Mouse (Mus musculus) liver, adult 2 months (tissue): Measurements from ENCODE around the gene Gm9508. TPM values are rescaled to one million over a fixed set of nuclear protein-coding genes. Genes with fewer than 3 reads are reported as not detected.
"Not testable (repeated sequence)": the region's sequence is repeated elsewhere in the genome, so short reads cannot be mapped to it uniquely, and the experiment has no call there.

ENCODE experiments used
- DNase-seq: peaks from one replicate; pipeline ENCODE4 v3.0.0-alpha.2; 2011; ENCODE audit warnings: low read depth, low spot score; ENCODE audit errors: extremely low read depth
- H3K27ac ChIP-seq: fragments of 200-500 bp; replicated peaks from 2 replicates; pipeline ENCODE4 v1.5.1; 2012; ENCODE audit warnings: low read depth, mild to moderate bottlenecking, control low read depth, inconsistent platforms, low read length; ENCODE audit not compliant: insufficient read depth
- H3K27me3 ChIP-seq: fragments of 200-500 bp; 2 replicates; pipeline ENCODE4 v1.6.1; 2012; ENCODE audit warnings: mild to moderate bottlenecking, moderate library complexity, low read length, inconsistent platforms; ENCODE audit not compliant: control insufficient read depth, insufficient read depth
- H3K36me3 ChIP-seq: fragments of 200-500 bp; 2 replicates; pipeline ENCODE4 v1.6.1; 2012; ENCODE audit warnings: low read length, inconsistent platforms; ENCODE audit not compliant: control insufficient read depth, insufficient read depth
- H3K4me1 ChIP-seq: fragments of 200-500 bp; 2 replicates; pipeline ENCODE4 v1.6.1; 2011; ENCODE audit warnings: low read length; ENCODE audit not compliant: control insufficient read depth, insufficient read depth
- H3K4me3 ChIP-seq: fragments of 200-500 bp; 2 replicates; pipeline ENCODE4 v1.5.1; 2011; ENCODE audit warnings: low read depth, mild to moderate bottlenecking, control low read depth, low read length, moderate library complexity; ENCODE audit not compliant: insufficient read depth
- H3K79me2 ChIP-seq: fragments of 200-500 bp; 2 replicates; pipeline ENCODE4 v1.6.1; 2012; ENCODE audit warnings: inconsistent platforms, mild to moderate bottlenecking, low read length, moderate library complexity; ENCODE audit not compliant: control insufficient read depth, insufficient read depth
- H3K9ac ChIP-seq: fragments of 200-500 bp; 2 replicates; pipeline ENCODE4 v1.6.1; 2012; ENCODE audit warnings: low read depth, mild to moderate bottlenecking, control low read depth, inconsistent platforms, low read length
- CTCF ChIP-seq: fragments of 200-500 bp; IDR thresholded peaks from 2 replicates; pipeline ENCODE4 v1.5.1; 2011; ENCODE audit warnings: low read depth, low read length, control low read depth
- POLR2A ChIP-seq: fragments of 200-500 bp; IDR thresholded peaks from 2 replicates; pipeline ENCODE4 v1.6.1; 2011; ENCODE audit warnings: low read length, control low read depth; ENCODE audit not compliant: insufficient read depth; ENCODE audit errors: extremely low read depth
- WGBS: fragments of 180-500 bp; shearing (Covaris S2); methylation state at CpG from one replicate; pipeline ENCODE4 v1.1.7; 2018; 5-methylcytosine and 5-hydroxymethylcytosine counted together
- polyA plus RNA-seq: library from polyadenylated mRNA; depleted of rRNA; stranded (reverse); fragments of >200 nt; gene quantifications from 2 replicates; pipeline ENCODE4 v1.2.3, GENCODE M21; 2012; rRNA removed
- total RNA-seq: library from RNA; depleted of rRNA; stranded (reverse); fragments of >200 nt; gene quantifications from 2 replicates; pipeline ENCODE4 v1.2.3, GENCODE M21; 2014; rRNA removed

Gm9508 gene
- total RNA-seq (not detected in 2 replicates), polyA plus RNA-seq (not detected in 2 replicates)

GRCm38 (mm10) chr10:77697133-77697532 is at the start of gene Gm9508:
TSS of gene Gm9508 (minus strand) at chr10:77697233.
- TF ChIP-seq CTCF = no peak
- TF ChIP-seq POLR2A = no peak
- WGBS = 48% methylated on average over 4 of the region's 4 CpGs
- H3K4me1 ChIP-seq = peaks cover 2% of the 10 kb centered on the region; the same call in 1 of the 2 replicates

DNA sequence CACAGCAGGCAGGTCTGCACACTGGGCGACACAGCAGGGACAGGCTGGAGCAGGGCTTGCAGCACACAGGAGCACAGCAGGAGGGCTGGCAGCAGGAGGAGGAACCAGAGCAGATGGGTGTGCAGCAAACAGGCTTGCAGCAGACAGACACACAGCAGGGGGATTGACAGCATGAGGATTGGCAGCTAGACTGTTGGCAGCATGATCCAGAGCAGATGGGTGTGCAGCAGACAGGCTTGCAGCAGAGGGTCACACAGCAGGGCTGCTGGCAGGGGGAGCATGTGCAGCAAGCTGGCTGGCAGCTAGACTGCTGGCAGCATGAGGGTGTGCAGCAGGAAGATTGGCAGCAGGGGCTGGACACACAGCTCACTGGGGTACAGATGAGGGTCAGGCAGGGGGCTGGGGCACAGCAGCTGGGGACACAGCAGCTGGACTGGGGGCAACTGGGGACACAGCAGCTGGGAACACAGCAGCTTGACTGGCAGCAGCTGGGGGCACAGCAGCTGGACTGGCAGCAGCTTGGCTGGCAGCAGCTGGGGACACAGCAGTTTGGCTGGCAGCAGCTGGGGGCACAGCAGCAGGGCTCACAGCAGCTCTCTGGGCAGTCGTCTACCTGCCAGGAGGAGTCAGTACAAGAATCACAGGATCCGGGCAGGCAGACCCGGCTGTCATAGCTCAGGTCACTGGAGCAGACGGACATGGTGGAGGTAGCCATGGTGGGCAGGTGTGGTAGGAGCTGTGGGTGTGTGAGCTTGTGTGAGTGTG is 45.1 kb upstream of the Gm9508 start, which contains the start of gene Gm18596:
Gene Gm18596, minus strand, starts transcription at position 715 of the 765 bp plus-strand sequence.
- H3K36me3 ChIP-seq, H3K79me2 ChIP-seq, H3K27ac ChIP-seq, H3K4me3 ChIP-seq, H3K27me3 ChIP-seq, H3K4me1 ChIP-seq, DNase-seq, H3K9ac ChIP-seq: not testable (repeated sequence)
- 67% methylated on average over 5 of the region's 5 CpGs for WGBS

More at GRCm38 (mm10) chr10:77697133-77697532, at the start of gene Gm9508:
- DNase-seq = no peak
- H3K4me3 ChIP-seq = no peak within 1 kb of the TSS
- no peak within 1 kb of the TSS for H3K9ac ChIP-seq
- H3K36me3 ChIP-seq = no peaks in the 10 kb centered on the region
- no peak within 1 kb of the TSS for H3K27ac ChIP-seq
- no peaks in the 10 kb centered on the region for H3K79me2 ChIP-seq
- peaks cover 2% of the 10 kb centered on the region; the same call in 1 of the 2 replicates for H3K27me3 ChIP-seq

GRCm38 (mm10) chr10:77738929-77739328 is 41.9 kb upstream of the Gm9508 start:
- Histone ChIP-seq H3K4me1 (no peaks in the 10 kb centered on the region), H3K4me3 (no peak overlapping the region), H3K27me3 (no peaks in the 10 kb centered on the region), H3K27ac (no peak overlapping the region), H3K79me2 (no peaks in the 10 kb centered on the region), H3K9ac (no peak overlapping the region), H3K36me3 (no peaks in the 10 kb centered on the region)
- no peak for DNase-seq
- 75% methylated on average over 4 of the region's 4 CpGs for WGBS
- TF ChIP-seq CTCF (no peak), POLR2A (no peak)

DNA sequence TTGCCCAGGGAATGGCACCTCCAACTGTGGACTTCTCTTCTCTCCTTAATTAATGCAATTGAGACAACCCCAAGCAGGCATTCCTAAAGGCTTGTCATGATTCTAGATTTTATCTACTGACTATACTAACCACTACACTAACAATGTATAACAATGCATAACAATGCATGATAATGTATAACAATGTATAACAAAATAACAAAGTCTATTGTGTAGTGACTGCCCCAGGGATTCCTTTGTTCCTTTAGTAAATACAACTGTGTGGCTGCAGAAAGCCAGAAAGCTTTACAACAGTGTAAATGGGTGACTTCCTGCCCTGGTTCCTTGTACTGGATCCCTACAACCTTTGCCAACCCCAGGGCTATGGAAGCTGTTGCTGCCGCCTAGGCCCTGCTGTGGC is 38.9 kb upstream of the Gm9508 start:
- Histone ChIP-seq H3K79me2 (no peaks in the 10 kb centered on the region), H3K36me3 (no peaks in the 10 kb centered on the region), H3K27ac (no peak overlapping the region), H3K4me1 (no peaks in the 10 kb centered on the region), H3K9ac (no peak overlapping the region), H3K4me3 (no peak overlapping the region), H3K27me3 (no peaks in the 10 kb centered on the region)
- no peak for DNase-seq
- WGBS = 100% methylated on average over 1 of the region's 1 CpGs
- TF ChIP-seq POLR2A (no peak), CTCF (no peak)

DNA sequence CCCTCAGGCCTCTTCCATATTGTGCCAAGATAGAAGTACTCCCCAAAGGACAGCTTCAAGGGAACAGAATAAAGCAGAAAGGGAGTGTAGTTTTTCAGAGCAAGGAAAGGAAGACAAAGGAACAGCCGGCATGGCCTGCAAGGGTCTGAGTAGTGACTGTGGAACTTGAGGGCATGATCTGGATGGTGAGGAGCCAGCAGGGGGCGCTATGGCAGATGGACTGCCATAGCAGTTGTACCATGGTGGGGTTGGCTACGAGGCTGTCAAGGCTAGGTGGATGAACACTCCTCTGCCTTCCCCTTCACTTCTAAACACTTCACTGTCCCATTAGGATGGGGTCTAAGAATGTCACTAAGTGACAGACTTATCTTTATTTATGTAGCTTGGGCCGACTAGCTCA is 32.2 kb upstream of the Gm9508 start:
- no peak overlapping the region for H3K4me3 ChIP-seq
- no peak overlapping the region for H3K9ac ChIP-seq
- H3K4me1 ChIP-seq = no peaks in the 10 kb centered on the region
- no peaks in the 10 kb centered on the region for H3K79me2 ChIP-seq
- peak; percentile 67 for TF ChIP-seq CTCF
- no peak for TF ChIP-seq POLR2A
- H3K27ac ChIP-seq = no peak overlapping the region
- 59% methylated on average over 4 of the region's 4 CpGs for WGBS
- no peak for DNase-seq
- H3K36me3 ChIP-seq = no peaks in the 10 kb centered on the region
- H3K27me3 ChIP-seq = no peaks in the 10 kb centered on the region

GRCm38 (mm10) chr10:77728280-77728679 is 31.2 kb upstream of the Gm9508 start:
- Histone ChIP-seq H3K36me3 (no peaks in the 10 kb centered on the region), H3K27ac (no peak overlapping the region), H3K79me2 (no peaks in the 10 kb centered on the region), H3K4me1 (no peaks in the 10 kb centered on the region), H3K27me3 (no peaks in the 10 kb centered on the region), H3K9ac (no peak overlapping the region), H3K4me3 (no peak overlapping the region)
- DNase-seq = no peak
- 63% methylated on average over 4 of the region's 4 CpGs for whole genome bisulfite sequencing
- TF ChIP-seq CTCF (no peak), POLR2A (no peak)
